Mouse (Mus musculus): ENCODE data around the gene Cat. TPM values are rescaled to one million over a fixed set of nuclear protein-coding genes. Genes with fewer than 3 reads are reported as not detected.

Cat gene
- polyA plus RNA-seq, 1 experiment from 2014 or later = 128 TPM

GRCm38 (mm10) chr2:103466984-103467588, 17.9 kb downstream of the Cat start:
- H3K27ac ChIP-seq = no peak overlapping the region
- no peaks in the 10 kb centered on the region for H3K27me3 ChIP-seq (replicated peaks)
- H3K9me3 ChIP-seq = no peaks in the 10 kb centered on the region
- peak; percentile 79 for ATAC-seq
- H3K9ac ChIP-seq = no peak overlapping the region
- H3K4me1 ChIP-seq (replicated peaks) = 0 out of 2 replicates have a peak, but pooled peaks cover 4% of the 10 kb centered on the region
- no peak overlapping the region for H3K4me2 ChIP-seq (replicated peaks)
- H3K36me3 ChIP-seq = peaks cover 15% of the 10 kb centered on the region; the same call in 1 of the 2 replicates
- WGBS = 57% methylated on average over 10 of the region's 10 CpGs
- H3K4me3 ChIP-seq (replicated peaks) = no peak overlapping the region

- Histone ChIP-seq H3K4me3 (replicated peaks) (no peak overlapping the region), H3K27ac (no peak overlapping the region), H3K4me1 (replicated peaks) (0 out of 2 replicates have a peak, but pooled peaks cover 4% of the 10 kb centered on the region), H3K36me3 (peaks cover 14% of the 10 kb centered on the region; the same call in 1 of the 2 replicates), H3K9me3 (no peaks in the 10 kb centered on the region), H3K4me2 (replicated peaks) (no peak overlapping the region), H3K27me3 (replicated peaks) (no peaks in the 10 kb centered on the region), H3K9ac (no peak overlapping the region)
- WGBS = 79% methylated on average over 3 of the region's 3 CpGs
- ATAC-seq = no peak
Observed at GRCm38 (mm10) chr2:103466272-103466671, 18.7 kb downstream of the Cat start.

- Histone ChIP-seq H3K4me3 (replicated peaks) (no peak overlapping the region), H3K9ac (no peak overlapping the region), H3K36me3 (peaks cover 11% of the 10 kb centered on the region), H3K4me1 (replicated peaks) (0 out of 2 replicates have a peak, but pooled peaks cover 4% of the 10 kb centered on the region), H3K27ac (no peak overlapping the region), H3K4me2 (replicated peaks) (no peak overlapping the region), H3K27me3 (replicated peaks) (no peaks in the 10 kb centered on the region), H3K9me3 (no peaks in the 10 kb centered on the region)
- ATAC-seq = no peak
- 90% methylated on average over 11 of the region's 11 CpGs for WGBS
Observed at GRCm38 (mm10) chr2:103465429-103465828, 19.5 kb downstream of the Cat start.

- H3K9me3 ChIP-seq = no peaks in the 10 kb centered on the region
- H3K4me3 ChIP-seq (replicated peaks) = no peak overlapping the region
- peaks cover 19% of the 10 kb centered on the region for H3K36me3 ChIP-seq
- ATAC-seq = no peak
- H3K27me3 ChIP-seq (replicated peaks) = no peaks in the 10 kb centered on the region
- no peak overlapping the region for H3K9ac ChIP-seq
- no peak overlapping the region for H3K4me2 ChIP-seq (replicated peaks)
- 96% methylated on average over 8 of the region's 8 CpGs for WGBS
- H3K27ac ChIP-seq = no peak overlapping the region
- 0 out of 2 replicates have a peak, but pooled peaks cover 4% of the 10 kb centered on the region for H3K4me1 ChIP-seq (replicated peaks)
Observed at GRCm38 (mm10) chr2:103464524-103464923, 20.4 kb downstream of the Cat start.

GRCm38 (mm10) chr2:103462746-103463145, 22.2 kb downstream of the Cat start:
- WGBS = 95% methylated on average over 5 of the region's 5 CpGs
- H3K27ac ChIP-seq = no peak overlapping the region
- no peak for ATAC-seq
- no peak overlapping the region for H3K4me3 ChIP-seq (replicated peaks)
- peaks cover 24% of the 10 kb centered on the region for H3K36me3 ChIP-seq
- no peak overlapping the region for H3K4me2 ChIP-seq (replicated peaks)
- no peak overlapping the region for H3K9ac ChIP-seq
- no peaks in the 10 kb centered on the region for H3K9me3 ChIP-seq
- H3K27me3 ChIP-seq (replicated peaks) = no peaks in the 10 kb centered on the region
- H3K4me1 ChIP-seq (replicated peaks) = 0 out of 2 replicates have a peak, but pooled peaks cover 4% of the 10 kb centered on the region

GRCm38 (mm10) chr2:103461743-103462142, 23.2 kb downstream of the Cat start:
- no peaks in the 10 kb centered on the region for H3K27me3 ChIP-seq (replicated peaks)
- no peak for ATAC-seq
- H3K4me2 ChIP-seq (replicated peaks) = no peak overlapping the region
- no peaks in the 10 kb centered on the region for H3K9me3 ChIP-seq
- no peak overlapping the region for H3K4me3 ChIP-seq (replicated peaks)
- H3K36me3 ChIP-seq = peaks cover 19% of the 10 kb centered on the region
- H3K4me1 ChIP-seq (replicated peaks) = no peaks in the 10 kb centered on the region
- H3K27ac ChIP-seq = no peak overlapping the region
- 31% methylated on average over 9 of the region's 9 CpGs for whole genome bisulfite sequencing
- H3K9ac ChIP-seq = no peak overlapping the region

- ATAC-seq = no peak
- Histone ChIP-seq H3K27ac (no peak overlapping the region), H3K36me3 (peaks cover 22% of the 10 kb centered on the region), H3K4me2 (replicated peaks) (no peak overlapping the region), H3K9me3 (no peaks in the 10 kb centered on the region), H3K4me3 (replicated peaks) (no peak overlapping the region), H3K9ac (no peak overlapping the region), H3K27me3 (replicated peaks) (no peaks in the 10 kb centered on the region), H3K4me1 (replicated peaks) (no peaks in the 10 kb centered on the region)
- 62% methylated on average over 8 of the region's 8 CpGs for WGBS
Observed at GRCm38 (mm10) chr2:103461210-103461609, 23.8 kb downstream of the Cat start.

GRCm38 (mm10) chr2:103459069-103459468, 25.9 kb downstream of the Cat start:
- no peak overlapping the region for H3K4me3 ChIP-seq (replicated peaks)
- no peak overlapping the region for H3K4me2 ChIP-seq (replicated peaks)
- H3K4me1 ChIP-seq (replicated peaks) = no peaks in the 10 kb centered on the region
- H3K9ac ChIP-seq = no peak overlapping the region
- peaks cover 38% of the 10 kb centered on the region for H3K36me3 ChIP-seq
- no peak for ATAC-seq
- no peaks in the 10 kb centered on the region for H3K27me3 ChIP-seq (replicated peaks)
- 93% methylated on average over 10 of the region's 10 CpGs for WGBS
- H3K9me3 ChIP-seq = no peaks in the 10 kb centered on the region
- H3K27ac ChIP-seq = no peak overlapping the region

- H3K9ac ChIP-seq = no peak overlapping the region
- H3K36me3 ChIP-seq = peaks cover 47% of the 10 kb centered on the region
- no peaks in the 10 kb centered on the region for H3K27me3 ChIP-seq (replicated peaks)
- no peaks in the 10 kb centered on the region for H3K9me3 ChIP-seq
- no peak for ATAC-seq
- no peak overlapping the region for H3K4me3 ChIP-seq (replicated peaks)
- WGBS = 92% methylated on average over 7 of the region's 7 CpGs
- H3K4me1 ChIP-seq (replicated peaks) = no peaks in the 10 kb centered on the region
- H3K27ac ChIP-seq = no peak overlapping the region
- no peak overlapping the region for H3K4me2 ChIP-seq (replicated peaks)
Observed at GRCm38 (mm10) chr2:103457628-103458027, 27.3 kb downstream of the Cat start.

GRCm38 (mm10) chr2:103457048-103457447, 27.9 kb downstream of the Cat start:
- no peak overlapping the region for H3K4me3 ChIP-seq (replicated peaks)
- peaks cover 44% of the 10 kb centered on the region for H3K36me3 ChIP-seq
- 82% methylated on average over 5 of the region's 5 CpGs for WGBS
- H3K27me3 ChIP-seq (replicated peaks) = no peaks in the 10 kb centered on the region
- H3K4me1 ChIP-seq (replicated peaks) = no peaks in the 10 kb centered on the region
- no peak overlapping the region for H3K9ac ChIP-seq
- H3K27ac ChIP-seq = no peak overlapping the region
- no peaks in the 10 kb centered on the region for H3K9me3 ChIP-seq
- H3K4me2 ChIP-seq (replicated peaks) = no peak overlapping the region
- ATAC-seq = no peak; the same call in 1 of the 2 replicates

GRCm38 (mm10) chr2:103456646-103457045, 28.3 kb downstream of the Cat start:
- Histone ChIP-seq H3K36me3 (peaks cover 42% of the 10 kb centered on the region), H3K27me3 (replicated peaks) (no peaks in the 10 kb centered on the region), H3K4me3 (replicated peaks) (no peak overlapping the region), H3K27ac (no peak overlapping the region), H3K4me2 (replicated peaks) (no peak overlapping the region), H3K9me3 (no peaks in the 10 kb centered on the region), H3K9ac (no peak overlapping the region), H3K4me1 (replicated peaks) (no peaks in the 10 kb centered on the region)
- peak; percentile 61 for ATAC-seq
- WGBS = 16% methylated on average over 10 of the region's 10 CpGs

- Histone ChIP-seq H3K4me2 (replicated peaks) (no peak overlapping the region), H3K36me3 (peaks cover 42% of the 10 kb centered on the region), H3K4me1 (replicated peaks) (no peaks in the 10 kb centered on the region), H3K9me3 (no peaks in the 10 kb centered on the region), H3K9ac (no peak overlapping the region), H3K4me3 (replicated peaks) (no peak overlapping the region), H3K27me3 (replicated peaks) (no peaks in the 10 kb centered on the region), H3K27ac (no peak overlapping the region)
- ATAC-seq = no peak
- 98% methylated on average over 7 of the region's 7 CpGs for WGBS
Observed at GRCm38 (mm10) chr2:103455748-103456147, 29.2 kb downstream of the Cat start.

GRCm38 (mm10) chr2:103452550-103452949, 32.4 kb downstream of the Cat start:
- ATAC-seq = no peak
- WGBS = 82% methylated on average over 5 of the region's 5 CpGs
- Histone ChIP-seq H3K4me3 (replicated peaks) (no peak overlapping the region), H3K4me1 (replicated peaks) (no peaks in the 10 kb centered on the region), H3K27ac (no peak overlapping the region), H3K9ac (no peak overlapping the region), H3K9me3 (no peaks in the 10 kb centered on the region), H3K36me3 (peaks cover 28% of the 10 kb centered on the region), H3K4me2 (replicated peaks) (no peak overlapping the region), H3K27me3 (replicated peaks) (no peaks in the 10 kb centered on the region)

All from intestine, embryonic 15.5 days (tissue).